24 mouse cellular contexts compared by ENCODE assay signal in genomic region chr3:127820400-127820799, GRCm38 (mm10).
"Had no signal": no experiment of that assay in that cellular context is flagged by ENCODE, and none has a peak within 500 bp of the region (broad histone marks: within the 10 kb centered on the region; RNA-seq: fewer than 3 reads in every experiment).

No protein-coding gene starts in this region.

- DNase-seq: forebrain, postnatal 0 days; gastrocnemius, postnatal 10 days; gastrocnemius, postnatal 36 days; heart, adult 2 months; heart, postnatal 14 days; heart, postnatal 36 days; kidney, adult 11 months; kidney, adult 2 months; kidney, adult 9 months; kidney, postnatal 14 days; kidney, postnatal 36 days; layer of hippocampus, adult 9-11 months; layer of hippocampus, postnatal 36 days; left cerebral cortex, postnatal 4 days had no signal

- H3K27me3 ChIP-seq: heart, embryonic 13.5 days; heart, embryonic 15.5 days; hindbrain, embryonic 13.5 days; hindbrain, embryonic 15.5 days; kidney, embryonic 15.5 days; limb, embryonic 13.5 days; limb, embryonic 15.5 days had no signal

- H3K9ac ChIP-seq: forebrain, postnatal 0 days; heart, embryonic 13.5 days; heart, embryonic 15.5 days; hindbrain, embryonic 13.5 days; hindbrain, embryonic 15.5 days; kidney, embryonic 15.5 days; limb, embryonic 13.5 days; limb, embryonic 15.5 days had no signal

- H3K4me2 ChIP-seq: heart, embryonic 11.5 days; heart, embryonic 13.5 days; heart, embryonic 15.5 days; hindbrain, embryonic 13.5 days; hindbrain, embryonic 15.5 days; kidney, embryonic 15.5 days; limb, embryonic 13.5 days; limb, embryonic 15.5 days had no signal

- H3K4me3 ChIP-seq: heart, adult 2 months; heart, embryonic 13.5 days; heart, embryonic 15.5 days; hindbrain, embryonic 13.5 days; hindbrain, embryonic 15.5 days; kidney, embryonic 15.5 days; limb, embryonic 13.5 days; limb, embryonic 15.5 days had no signal

- H3K9me3 ChIP-seq: heart, embryonic 13.5 days; heart, embryonic 15.5 days; hindbrain, embryonic 13.5 days; hindbrain, embryonic 15.5 days; kidney, embryonic 15.5 days; limb, embryonic 13.5 days; limb, embryonic 15.5 days had no signal

- ATAC-seq: forebrain, postnatal 0 days; hindbrain, postnatal 0 days had no signal

- H3K4me1 ChIP-seq: heart, embryonic 13.5 days; heart, embryonic 15.5 days; hindbrain, embryonic 13.5 days; hindbrain, embryonic 15.5 days; limb, embryonic 15.5 days had no signal

- H3K27ac ChIP-seq: heart, adult 2 months; heart, embryonic 13.5 days; heart, embryonic 15.5 days; hindbrain, embryonic 13.5 days; hindbrain, embryonic 15.5 days; hindbrain, postnatal 0 days; kidney, embryonic 15.5 days; kidney, postnatal 0 days; limb, embryonic 13.5 days; limb, embryonic 15.5 days had no signal
